Mouse (Mus musculus): ENCODE results near the gene Efcab14. TPM values are rescaled to one million over a fixed set of nuclear protein-coding genes. Genes with fewer than 3 reads are reported as not detected.

Gene Efcab14
- total RNA-seq, 2 experiments from 2014 or later: 34.0 to 35.3 TPM

DNA sequence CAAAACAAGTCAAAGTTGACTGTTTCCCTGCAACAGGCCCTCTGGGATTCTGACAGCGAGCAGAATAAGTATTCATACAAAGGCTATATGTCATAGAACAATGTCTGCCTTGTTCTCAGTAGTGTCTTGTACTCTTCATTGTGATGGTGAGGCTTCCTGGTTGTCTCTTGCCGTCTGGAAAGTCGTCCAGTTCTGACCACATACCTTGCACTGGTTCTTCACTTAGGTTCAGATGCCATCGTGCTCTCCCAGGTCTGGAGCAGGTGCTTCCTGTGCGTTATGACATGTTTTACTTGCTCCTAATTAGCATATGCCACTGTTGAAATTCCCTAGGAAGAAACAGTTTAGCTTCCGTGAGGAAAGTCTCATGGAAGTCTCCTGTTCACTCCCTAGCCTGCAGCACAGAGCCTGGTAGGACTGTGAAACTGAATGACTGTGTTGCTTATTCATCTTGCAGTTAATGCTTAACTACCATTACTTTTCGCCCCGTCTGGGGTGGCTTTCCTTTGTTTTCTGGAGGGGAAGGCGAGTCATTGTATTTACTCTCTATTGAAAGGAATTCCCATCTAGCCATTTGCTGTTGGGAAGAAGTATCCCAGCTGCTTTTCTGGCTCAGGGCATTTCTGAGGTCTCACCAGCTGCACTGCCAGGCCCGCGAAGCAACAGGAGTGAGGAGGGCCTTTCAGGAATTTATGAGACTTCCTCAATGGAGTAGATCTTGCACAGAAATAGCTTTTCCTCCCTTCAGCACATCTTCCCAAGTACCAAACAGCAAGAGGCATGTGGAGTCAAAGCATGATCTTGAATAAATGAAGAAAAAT, 30.3 kb downstream of the Efcab14 start:
- DNase-seq: no peak
- intact Hi-C loops (cut with DNase I): no loop called here

DNA sequence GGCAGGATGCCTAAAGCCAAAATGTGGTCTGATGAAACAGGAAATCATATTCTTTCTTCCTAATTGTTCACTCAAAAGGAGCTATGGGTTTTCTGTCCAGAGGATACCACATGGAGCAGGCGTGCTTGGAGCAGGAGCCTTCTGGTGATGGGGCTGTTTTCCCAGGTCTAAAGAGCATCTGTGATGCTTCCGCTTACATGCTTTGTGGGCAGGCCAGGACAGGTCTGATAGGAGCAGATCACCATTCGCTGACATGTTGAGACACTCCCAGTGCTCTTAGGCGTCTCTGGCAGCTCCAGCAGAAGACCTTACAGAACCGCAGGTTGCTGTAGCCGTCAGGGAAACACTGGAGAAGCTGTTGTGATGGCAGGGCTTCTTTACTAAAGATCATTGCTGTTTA, 37.5 kb downstream of the Efcab14 start:
- DNase-seq: no peak
- intact Hi-C loops (cut with DNase I): no loop called here

DNA sequence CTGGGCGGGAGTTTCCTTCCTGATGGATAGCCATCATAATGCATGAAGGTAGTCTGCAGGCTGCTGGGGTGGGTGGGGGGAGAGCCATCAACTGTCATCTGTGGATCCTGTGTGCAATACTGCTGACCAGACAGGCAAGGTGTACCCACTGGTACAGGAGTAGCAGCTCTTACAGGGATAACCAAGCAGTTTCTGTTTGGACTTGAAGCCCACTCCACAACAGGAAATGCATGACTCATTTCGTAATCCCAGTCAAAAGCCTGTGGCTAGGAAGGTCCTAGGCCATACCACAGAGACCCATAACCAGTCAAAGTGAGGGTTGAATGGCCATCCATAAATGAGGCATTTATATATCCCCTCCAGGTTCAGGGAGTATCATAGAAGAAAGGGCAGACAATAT, 40.1 kb downstream of the Efcab14 start:
- intact Hi-C loops (cut with DNase I): no loop called here
- no peak for DNase-seq

DNA sequence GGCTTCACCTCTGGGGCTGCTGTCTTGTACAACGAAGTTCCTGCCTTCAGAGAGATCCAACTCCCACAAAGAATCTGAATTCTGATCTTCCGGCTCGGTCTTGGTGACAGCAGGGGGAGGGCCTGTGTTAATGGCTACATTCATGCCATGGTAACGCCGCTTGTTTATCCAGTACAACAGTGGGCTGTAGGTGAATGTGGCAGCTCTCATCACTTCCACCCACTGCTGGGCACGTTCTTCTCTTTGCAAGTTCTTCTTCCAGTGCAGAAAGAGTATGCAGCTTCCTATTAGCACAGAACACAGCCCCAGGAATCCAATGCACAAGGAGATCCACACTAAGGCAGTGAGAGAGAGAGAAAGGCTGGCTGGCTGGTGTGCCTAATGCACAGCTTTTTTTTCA, 42.7 kb downstream of the Efcab14 start:
- no peak for DNase-seq
- intact Hi-C loops (cut with DNase I): no loop called here

DNA sequence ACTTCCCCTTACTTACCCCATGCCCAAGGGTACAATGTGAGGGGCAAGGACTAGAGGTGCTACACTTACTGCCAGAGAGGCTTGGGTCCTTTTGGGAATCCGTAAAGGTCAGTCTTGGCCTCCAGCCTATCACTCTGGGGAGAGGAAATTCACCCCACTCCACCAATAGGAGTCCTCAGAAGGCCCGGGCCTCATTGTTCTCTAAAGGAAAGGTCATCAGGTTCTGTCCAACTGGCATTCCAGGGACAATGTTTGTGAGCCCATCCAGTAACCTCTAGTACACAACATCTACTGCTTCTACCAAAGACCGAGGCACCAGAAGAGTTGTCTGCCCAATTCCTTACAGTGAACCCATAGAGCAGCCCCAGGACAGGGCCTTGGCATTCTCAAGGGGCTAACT, 43.4 kb downstream of the Efcab14 start, which contains the start of gene Tex38:
Gene Tex38 (minus strand): TSS at position 101 of the 400 bp plus-strand sequence.
- intact Hi-C loops (cut with DNase I): no loop called here
- no peak for DNase-seq

DNA sequence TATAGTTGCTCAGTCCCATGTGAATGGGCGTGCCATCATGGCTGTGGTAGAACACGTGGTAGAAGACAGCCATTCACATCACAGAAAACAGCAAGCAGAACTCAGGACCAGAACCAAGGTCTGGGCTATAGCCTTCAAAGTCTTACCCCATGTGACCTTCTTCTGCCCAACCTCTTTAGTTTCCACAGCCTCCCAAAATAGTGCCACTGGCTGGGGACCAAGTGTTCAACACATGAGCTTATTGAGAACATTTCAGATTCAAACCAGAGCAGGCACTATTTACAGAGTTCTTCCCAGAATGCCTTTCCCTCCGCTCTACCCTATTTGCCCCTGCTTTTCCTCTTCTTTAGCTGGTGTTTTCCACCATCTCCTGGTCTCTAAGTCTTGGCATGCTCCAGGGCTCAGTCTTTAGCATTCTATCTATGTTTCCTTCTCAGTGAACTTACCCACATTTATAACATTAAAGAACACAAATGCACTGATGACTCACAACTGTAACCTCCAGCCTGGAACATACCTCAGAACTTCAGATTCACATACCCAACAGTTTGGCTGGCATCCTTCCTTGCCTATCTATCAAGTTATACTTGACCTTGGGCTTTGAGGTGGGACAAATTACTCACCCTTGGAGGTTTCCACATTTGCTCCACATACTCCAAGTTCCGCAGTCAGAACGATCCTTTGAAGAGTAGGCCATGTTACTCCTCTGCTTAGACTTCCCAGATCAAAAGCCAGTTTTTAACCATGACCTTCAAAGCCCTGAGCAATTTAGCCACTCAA, 44.7 kb downstream of the Efcab14 start:
- DNase-seq: no peak
- intact Hi-C loops (cut with DNase I): no loop called here

DNA sequence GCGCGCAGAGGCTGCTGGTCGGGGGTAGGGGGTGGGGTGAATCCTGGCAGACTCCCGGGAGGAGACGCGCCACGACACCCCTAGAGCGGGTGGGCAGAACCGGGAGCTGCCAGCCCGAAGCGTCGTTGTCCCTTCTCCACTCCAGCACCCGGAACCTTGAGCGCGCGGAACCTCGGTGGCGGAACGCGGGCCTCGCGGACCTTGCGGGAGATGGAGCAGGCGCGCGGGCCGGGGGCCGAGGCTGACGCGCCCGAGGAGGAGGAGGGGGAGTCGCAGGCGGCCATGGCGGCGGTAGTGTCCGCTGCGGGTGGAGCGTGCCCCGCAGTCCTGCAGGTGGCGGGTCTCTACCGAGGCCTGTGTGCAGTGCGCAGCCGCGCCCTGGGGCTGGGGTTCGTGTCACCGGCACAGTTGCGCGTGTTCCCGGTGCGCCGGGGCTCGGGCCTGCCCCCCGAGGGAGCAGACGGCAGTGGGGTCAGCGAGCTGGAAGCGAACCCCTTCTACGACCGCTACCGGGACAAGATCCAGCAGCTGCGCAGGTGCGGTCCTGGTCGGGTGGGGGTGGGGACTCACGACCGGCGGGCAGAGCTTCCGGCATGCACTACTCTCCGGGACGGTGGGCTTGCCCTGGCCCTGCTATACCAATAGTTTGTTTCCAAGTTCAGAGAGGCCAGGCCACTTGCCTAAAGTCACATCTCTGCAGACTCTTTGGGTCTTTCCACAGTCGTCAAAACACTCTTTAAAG, 47.4 kb downstream of the Efcab14 start, which contains the start of gene Atpaf1:
Gene Atpaf1 (plus strand): TSS at position 44 of the 742 bp plus-strand sequence.
- intact Hi-C loops (cut with DNase I): no loop called here
- peak; percentile 78 to 87 for DNase-seq

DNA sequence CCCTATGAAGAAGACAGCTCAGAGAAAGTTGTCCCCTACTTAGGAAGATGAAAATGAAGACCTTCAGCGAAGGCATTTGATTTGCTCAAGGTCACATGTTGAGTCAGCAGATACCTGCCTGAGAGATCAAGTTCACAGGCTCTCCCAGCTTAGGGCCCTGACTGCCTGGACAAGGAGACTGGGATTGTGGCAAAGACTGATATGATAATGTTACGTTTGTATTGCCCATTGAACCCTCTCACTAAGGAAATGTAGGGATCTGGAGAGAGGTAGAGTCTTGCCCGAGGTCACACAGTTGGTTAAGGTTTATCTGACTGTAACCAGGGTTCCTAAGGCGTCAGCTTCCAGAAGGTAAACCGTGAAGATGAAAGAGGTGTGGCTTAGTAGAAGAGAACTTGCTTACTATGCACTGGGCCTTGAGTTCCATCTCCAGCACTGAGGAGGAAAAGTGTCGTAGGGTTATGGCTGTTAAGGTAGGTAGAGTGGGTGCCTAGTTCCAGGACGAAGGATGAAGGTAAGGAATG, 48.0 kb downstream of the Efcab14 start:
- intact Hi-C loops (cut with DNase I): no loop called here
- DNase-seq: no peak

DNA sequence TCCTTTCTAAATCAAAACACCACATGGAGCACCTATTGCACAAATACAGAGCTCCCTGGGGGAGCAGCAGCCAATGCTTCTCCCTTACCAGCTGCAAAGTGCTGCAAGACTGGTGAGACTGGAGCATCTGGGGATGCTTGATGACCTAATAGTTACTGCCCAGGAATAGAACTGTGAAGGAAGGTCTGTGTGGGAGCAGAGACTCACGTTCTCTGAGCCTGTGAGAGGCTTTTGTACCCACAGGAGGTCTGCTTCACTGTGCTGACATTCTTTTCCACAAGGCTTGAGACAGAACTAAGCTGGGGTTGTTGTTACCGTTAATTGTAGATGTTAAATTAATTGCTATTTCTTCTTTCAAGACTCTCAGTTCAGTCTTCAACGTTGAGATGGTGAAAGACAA, 53.3 kb downstream of the Efcab14 start:
- intact Hi-C loops (cut with DNase I): no loop called here
- no peak for DNase-seq

DNA sequence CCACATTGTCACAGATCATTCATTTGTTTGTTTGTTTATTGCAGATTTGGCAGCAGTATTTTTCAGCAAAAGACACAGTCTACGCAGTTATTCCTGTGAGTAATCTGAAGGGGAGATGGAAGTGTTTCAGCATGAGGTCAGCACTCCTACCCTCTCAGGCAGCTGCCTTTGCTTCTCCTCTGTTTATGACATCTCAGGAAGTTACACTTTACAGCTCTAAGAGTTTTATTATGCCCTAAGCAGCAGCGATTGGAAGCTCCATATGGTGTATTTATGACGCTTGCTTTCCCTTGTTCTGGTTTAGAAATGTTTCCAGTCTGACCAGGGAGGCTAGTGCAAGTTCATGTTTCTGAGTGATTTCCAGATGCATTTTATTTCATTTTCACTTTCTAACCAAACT, 57.8 kb downstream of the Efcab14 start:
- intact Hi-C loops (cut with DNase I): no loop called here
- DNase-seq: no peak

DNA sequence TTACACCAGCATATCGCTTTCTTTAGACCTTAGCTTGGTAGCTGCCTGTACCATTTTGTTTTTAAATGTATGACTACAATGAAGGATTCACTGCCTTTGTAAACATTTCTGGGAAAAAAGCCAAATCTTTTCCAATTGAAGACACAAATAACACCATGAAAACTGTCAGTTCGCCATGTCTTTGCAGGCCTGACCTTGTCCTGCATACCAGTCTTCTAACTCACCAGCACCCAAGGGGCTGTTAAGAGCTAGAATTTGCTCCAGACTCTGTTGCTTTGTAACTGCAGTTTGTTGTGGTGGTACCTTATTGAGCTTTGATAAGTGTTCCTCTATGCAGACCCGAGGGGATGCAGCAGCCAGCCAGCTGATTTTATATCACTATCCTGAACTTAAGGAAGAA, 62.4 kb downstream of the Efcab14 start:
- DNase-seq: no peak
- intact Hi-C loops (cut with DNase I): no loop called here

DNA sequence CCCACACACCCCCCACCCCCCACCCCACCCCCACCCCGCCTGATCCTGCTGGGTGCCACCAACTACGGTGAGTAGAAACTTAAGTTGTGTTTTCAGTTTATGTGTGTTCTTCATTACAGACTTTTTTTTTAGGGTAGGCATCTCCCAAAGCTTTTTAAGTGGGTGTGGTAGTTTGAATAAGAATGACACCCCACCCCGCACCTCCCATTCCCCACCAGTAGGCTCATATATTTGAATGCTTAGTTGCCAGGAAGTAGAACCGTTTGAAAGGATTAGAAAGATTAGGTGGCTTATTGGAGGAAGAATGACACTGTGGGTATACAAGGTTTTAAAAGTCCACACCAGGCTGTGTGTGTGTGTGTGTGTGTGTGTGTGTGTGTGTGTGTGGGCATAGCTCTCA, 74.8 kb downstream of the Efcab14 start:
- intact Hi-C loops (cut with DNase I): no loop called here
- DNase-seq: no peak

DNA sequence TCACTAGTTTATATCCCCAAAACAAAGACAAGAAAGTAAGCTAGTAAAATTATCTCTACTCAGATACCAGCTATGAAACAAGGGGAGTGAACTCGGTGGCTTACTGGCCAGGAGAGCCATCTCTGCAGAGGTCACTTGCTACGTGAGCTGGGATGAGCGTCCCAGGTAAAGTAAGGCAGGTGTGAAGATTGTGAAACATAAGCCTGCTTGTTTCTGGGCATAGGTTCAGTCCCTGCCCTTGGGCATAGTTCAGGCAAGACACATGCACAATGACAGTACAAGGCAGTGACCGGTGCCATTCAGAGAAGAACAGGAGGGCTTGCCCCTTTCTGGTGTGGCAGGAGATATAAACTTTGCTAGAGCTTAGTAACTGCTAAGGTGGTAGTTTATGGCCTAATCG, 78.1 kb downstream of the Efcab14 start:
- intact Hi-C loops (cut with DNase I): no loop called here
- no peak for DNase-seq

DNA sequence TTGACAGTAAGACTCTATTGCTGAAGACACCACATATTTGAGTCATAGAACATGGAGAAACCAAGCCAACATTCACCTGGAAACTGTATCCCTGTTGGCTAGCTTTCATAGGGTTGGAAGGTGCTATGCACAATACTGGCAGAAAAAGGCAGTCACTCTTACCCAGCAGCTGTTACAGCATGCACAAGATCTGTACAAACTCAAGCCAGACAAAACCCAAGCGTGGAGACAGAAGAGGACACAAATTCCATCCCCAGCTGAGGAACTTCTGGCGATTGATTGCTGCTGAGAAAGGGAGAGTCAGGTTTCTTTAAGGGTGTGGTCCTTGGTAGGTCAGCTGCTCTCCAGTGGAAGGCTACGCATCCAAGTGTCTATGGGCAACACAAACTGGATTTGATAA, 82.7 kb downstream of the Efcab14 start:
- DNase-seq: no peak
- intact Hi-C loops (cut with DNase I): no loop called here

DNA sequence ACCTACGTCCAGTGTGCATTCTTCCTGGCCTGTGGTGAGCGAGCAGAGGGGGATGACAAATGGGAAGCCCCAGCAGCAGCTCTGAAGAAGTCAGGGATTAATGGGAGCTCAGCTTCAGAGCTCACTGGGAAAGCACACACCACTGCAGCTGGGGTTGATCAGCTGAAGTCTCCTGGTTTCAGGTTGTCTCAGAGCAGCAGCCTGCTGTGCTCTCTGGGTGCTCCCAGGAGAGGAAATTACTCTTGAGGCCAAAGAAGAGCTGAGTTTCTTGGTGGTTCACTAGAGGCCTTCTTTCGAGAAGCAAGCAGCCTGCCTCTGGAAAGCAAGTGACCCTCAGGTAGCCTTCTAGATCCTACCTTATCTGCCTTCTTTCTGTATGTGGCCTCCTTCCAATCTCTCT, 83.4 kb downstream of the Efcab14 start:
- DNase-seq: no peak
- intact Hi-C loops (cut with DNase I): no loop called here

DNA sequence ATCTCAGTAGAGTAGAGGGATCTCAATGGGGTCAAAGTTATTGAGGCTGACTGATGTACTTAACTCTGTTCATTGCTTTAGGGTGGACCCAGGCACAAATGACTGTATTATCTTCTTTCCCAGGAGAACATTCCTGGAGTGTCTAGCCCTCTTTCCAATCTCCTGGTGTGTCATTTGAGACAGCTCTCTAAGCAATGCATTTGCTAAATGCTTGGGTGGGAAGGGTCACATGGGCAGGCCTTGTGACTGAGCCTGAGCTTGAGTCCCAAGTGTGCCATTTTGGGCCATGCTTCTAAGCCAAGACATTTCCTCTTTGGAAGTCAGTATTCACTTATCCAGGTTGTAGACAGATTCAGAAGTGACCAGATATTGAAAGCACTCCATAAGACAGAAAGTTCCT, 83.9 kb downstream of the Efcab14 start:
- intact Hi-C loops (cut with DNase I): no loop called here
- no peak for DNase-seq

DNA sequence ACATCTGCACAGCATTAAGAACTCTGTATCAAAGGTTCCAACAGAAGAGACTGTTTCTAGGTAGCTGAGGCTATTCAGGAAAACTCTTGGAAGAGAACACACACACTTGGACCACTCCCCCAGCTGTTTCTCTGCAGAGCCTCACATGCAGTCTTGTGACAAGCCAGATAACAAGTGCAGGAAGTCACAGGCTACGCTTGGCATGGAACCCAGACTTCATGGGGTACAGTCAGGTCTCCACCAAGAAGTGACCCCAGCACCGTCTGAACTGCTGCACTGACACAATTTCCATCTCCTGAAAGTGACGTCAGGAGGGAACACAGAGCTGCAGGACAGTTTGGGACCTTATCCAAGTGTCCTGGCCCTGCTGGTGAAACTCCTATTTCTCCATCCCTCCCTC, 84.4 kb downstream of the Efcab14 start:
- peak; percentile 21 to 34 for DNase-seq
- intact Hi-C loops (cut with DNase I): no loop called here

DNA sequence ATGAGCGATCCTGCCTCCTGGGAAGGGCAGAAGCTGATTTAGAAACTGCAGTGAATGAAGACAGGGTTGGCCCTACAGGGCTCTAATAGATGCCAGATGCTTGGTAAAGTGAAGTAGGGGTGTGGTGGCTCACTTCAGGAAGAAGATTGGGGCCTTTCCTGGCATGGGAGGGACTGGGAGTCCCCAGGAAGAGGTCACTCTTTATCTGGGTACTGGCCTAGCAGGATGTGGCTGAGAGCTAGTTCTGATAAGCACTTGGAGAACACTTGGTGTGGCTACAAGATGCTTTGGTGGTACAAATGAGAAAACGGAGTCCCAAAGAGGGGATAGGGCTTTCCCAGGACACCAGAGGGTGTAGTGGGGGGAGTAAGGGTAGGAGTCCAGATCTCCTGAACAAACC, 86.6 kb downstream of the Efcab14 start:
- intact Hi-C loops (cut with DNase I): no loop called here
- no peak for DNase-seq

DNA sequence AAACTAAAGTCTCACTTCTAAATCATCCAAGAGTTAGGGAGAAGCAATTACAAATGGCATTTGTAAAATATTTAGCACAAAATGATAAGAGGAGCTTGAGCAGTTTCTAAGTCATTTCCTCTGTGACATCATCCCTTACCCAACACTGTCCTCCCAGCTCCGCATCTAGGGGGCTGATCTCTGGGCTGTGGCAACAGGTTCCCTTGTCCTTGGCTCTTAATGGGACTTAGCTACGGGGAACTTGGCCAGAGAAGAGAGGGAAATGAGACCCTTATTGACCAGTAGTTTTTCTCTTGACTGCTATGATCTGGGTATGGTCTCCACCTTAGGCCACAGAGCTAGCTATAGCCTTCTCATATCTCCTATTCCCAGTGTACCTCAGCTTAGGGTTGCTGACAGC, 87.7 kb downstream of the Efcab14 start:
- intact Hi-C loops (cut with DNase I): no loop called here
- DNase-seq: no peak

Data from heart, postnatal 14 days (tissue).